Mouse (Mus musculus) testis, postnatal 10 days (tissue): Measurements from ENCODE around the gene Ifnk.

Experiments
- DNase-seq: peaks from one replicate; pipeline ENCODE4 v3.0.0; 2021; ENCODE audit warnings: low spot score

The Ifnk gene

DNA sequence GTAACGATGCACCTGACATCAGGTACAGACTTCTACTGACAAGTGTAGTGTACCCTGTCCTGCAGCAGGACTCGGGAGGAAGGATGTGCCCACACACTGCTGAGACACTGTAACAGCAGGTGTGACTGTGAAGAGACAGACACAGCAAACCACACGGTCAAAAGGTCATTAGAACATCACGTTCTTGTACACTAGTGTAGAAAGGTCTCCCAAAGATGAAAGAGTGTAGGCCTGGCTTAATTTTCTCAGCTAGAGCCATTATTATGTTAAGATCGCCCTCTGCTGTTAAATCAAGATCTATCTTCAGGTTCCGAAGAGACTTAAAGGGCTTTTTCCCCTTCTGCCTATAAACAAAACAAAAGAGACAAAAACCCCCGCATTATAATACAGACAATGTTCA lies 40.9 kb downstream of the Ifnk start:
- DNase-seq = no peak

GRCm38 (mm10) chr4:35201700-35202099 lies 49.8 kb downstream of the Ifnk start:
- no peak for DNase-seq
